Mouse (Mus musculus) erythroblast, embryonic 14.5 days (primary cell): ENCODE measurements around the gene Espl1.
"Not testable (repeated sequence)": the region's sequence is repeated elsewhere in the genome, so short reads cannot be mapped to it uniquely, and the experiment has no call there.

Experiments used
- GATA1 ChIP-seq: IDR thresholded peaks from 2 replicates; pipeline ENCODE4 v1.6.1; 2012; ENCODE audit warnings: low read length, inconsistent platforms, mixed read lengths
- TAL1 ChIP-seq: IDR thresholded peaks from 3 replicates; pipeline ENCODE4 v1.6.1; 2012; ENCODE audit warnings: low read length, inconsistent platforms, mixed read lengths

GRCm38 (mm10) chr15:102335925-102336324 lies 39.9 kb downstream of the Espl1 start:
- not testable (repeated sequence) for TF ChIP-seq GATA1, TAL1
